Mouse (Mus musculus) kidney, adult 11 months (tissue): ENCODE measurements around the gene Trappc10.

Experiments used
- DNase-seq: peaks from one replicate; pipeline ENCODE4 v3.0.0; 2022

Gene Trappc10

DNA sequence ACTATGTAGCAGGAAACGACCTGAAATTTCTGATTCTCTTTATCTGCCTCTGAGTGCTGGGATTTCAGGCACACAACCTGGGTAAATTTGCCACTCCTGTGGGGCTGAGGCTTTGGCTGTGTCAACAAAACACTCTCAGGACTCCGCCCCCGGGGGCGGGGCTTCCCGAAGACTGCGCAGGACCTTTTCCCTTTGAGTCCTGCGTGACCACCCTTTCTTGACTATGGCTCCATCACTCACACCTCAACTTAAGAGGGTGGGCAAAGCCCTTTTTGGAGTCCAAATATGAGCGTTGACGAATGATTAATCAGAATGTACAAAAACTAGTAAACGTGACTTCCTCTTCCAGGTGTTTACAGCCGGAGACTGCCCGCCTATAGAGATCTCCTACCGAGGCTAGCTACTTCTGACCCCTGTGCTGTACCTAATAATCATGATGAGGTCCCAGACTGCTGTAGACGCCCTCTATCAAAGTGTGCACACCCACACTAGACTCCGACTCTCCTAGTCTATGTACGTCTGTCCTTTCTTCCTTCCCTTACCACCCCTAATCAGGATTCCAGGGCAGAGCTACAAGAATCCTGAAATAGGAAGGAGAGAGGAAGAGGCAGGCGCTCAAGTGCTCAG is 85.1 kb downstream of the Trappc10 start:
- DNase-seq = peak; percentile 79

DNA sequence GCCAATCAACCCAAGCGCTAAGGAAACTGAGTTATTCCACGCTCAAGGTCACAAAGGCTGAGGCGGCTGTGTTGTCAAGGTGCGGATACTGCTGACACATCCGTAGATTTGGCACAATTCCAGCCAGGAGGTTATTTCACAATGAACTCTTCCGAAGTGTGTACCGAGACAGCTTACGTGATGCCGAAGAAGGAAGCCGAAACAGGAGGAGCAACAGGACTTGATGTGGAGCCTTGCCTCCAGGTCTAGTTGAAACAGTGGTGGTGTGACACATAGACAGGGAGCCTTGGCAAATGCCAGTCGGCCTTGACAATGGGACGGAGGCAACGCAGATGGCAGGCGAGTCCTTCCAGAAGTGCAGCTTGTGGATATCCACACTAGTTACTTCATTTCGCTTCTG is 86.4 kb downstream of the Trappc10 start:
- DNase-seq = peak; percentile 42

DNA sequence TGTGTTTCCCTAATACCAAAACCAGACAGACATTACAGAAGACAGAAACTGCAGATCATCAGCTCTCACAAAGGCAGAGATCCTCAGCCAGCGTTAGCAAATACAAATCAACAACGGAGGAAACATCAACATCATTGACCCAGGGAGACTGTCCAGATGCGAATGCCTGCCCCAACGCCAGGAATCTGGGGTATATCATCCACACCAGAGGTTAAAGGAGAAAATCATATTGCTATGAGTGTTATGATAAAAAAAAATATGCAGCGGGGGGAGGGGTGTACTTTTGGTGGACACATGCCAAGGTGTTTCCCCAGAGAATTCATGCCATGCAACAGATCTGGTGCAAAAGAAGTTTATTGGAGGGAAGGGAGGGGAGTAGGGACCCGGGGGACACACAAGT is 87.5 kb downstream of the Trappc10 start:
- no peak for DNase-seq

DNA sequence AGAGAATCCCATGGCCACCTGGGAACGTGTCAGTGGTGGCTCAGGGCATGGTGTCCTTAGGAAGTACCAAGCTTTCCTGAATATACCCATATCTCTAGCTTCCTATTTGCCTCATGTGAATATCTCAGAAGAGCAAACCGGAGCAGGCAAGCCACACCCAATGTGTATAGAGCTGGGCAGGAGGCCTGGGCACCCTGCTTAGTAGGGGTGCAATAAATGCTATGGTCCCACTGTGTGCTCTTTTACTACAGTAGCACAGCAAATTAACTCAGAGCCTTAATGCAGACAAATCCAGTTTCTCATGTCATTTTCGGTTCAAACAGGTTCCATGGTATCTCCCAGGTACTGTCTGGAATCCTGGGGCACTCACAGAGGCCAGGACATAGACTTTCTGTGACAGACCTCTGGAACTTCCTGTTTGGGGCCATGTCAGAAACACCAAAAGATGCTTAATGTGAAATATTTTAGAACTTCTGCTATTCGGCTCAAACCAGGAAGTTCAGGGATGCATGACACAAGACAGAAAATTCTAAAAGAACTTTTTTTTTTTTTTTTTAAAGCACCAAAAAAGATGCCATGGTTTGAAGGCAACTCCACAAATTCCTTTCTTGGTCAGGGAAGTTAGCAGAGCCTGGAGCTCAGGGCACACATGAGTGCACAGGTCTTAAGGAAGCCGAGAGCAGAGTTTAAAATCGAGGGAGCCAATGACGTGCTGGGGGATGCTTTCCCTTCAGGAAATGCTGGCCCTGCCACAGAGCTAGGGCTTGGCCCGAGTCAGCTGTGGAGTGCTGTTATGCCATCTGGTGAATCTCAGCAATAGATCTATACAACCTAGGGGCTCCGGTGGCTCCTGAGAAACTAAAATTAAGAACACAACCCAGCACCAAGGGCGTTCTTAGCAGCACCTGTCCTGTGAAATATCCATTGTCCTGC is 95.3 kb downstream of the Trappc10 start:
- DNase-seq = no peak

DNA sequence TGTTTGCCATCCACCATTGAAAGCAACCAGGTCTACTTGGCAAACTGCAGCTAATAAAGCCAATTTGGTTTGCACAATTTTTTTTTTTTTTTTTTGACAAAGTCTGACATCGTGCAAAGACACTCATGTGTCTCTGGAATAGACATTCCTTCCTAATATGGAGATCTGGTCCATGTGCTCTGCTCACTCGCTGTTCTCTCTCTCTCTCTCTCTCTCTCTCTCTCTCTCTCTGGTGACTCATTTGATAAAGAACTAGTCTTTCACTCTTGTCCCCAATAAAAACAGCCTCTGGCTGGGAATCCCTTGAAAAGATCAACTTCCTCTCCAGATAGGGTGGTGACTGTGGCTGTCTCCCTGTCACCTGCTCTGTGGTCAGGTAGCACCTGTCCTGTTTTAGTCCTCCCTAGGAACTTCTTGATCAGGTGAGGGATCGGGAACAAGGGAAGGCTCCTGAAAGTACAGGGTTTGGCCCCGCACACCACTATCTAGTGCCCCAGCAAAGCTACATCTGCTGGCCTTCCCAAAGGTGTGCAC is 96.5 kb downstream of the Trappc10 start:
- no peak for DNase-seq

DNA sequence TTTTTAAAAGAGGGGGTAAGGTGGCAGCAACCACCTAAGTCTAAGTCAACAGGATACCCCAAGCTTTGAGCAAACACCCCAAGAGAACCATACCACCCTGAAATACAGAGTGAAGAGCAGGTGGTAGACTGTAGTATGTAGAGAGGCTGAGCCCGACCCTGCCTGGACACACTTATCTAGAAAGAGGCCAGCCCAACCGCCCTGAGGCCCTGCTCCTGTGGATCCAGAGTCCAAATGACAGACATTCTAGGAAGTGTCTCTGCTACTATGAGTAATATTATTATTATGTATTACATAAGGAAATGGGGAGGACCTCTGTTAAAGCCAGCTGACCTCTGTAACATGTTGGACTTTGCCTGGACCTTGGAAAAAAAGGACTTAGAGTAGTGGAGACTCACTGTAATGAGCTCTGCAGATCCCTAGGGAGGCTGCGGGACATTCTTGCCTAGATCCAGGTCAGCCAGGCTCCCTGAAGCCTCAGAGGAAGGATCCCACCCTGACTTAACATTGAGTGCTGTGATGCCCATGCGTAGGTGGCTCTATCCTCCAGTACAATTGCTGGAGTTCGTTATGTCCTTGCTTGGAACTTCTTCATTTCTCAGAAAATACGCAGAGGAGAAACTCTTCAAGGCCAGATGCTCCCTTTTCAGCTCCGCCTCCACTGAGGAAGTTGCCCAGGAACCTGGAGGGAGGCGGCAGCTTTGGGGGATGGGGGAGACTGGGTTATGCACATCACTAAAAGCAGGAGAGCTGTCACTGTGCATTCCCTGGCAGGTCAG is 100.5 kb downstream of the Trappc10 start:
- DNase-seq = peak; percentile 67

DNA sequence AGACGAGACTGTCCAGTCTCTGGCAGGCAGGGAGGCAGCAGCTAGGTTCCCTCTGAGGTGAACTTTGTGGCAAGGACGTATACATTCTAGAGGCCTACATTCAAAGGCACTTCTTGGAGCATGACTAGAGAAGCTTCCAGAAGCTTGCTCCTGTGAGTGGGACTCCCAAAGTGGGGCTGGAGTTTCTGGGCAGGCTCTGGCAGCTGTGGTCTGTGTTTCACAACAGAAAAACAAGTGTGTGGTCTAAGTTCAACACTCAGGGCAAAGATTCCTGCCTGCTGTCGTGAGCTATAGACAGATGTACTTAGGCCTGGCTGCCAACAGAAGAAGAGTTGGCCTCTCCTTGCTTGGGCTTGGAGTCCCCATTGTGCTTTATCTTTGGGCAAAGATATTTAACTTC is 103.6 kb downstream of the Trappc10 start:
- no peak for DNase-seq

DNA sequence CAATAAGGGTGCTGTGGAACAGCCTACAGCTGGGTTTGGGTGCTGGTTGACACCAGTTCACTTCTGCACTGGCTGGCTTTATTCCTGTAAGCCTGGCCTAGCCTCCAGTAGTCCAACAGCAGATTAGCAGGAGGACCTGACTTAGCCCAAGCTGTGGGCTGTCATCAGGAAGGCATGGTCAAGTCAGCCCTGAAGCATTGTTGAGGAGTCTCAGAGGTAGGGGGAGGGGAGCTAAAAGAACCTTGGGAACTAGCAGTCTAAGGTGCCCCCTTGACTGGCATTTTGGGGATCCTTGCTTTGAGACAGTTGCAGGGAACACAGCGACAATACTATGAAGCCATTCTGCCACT is 104.2 kb downstream of the Trappc10 start:
- DNase-seq = no peak

DNA sequence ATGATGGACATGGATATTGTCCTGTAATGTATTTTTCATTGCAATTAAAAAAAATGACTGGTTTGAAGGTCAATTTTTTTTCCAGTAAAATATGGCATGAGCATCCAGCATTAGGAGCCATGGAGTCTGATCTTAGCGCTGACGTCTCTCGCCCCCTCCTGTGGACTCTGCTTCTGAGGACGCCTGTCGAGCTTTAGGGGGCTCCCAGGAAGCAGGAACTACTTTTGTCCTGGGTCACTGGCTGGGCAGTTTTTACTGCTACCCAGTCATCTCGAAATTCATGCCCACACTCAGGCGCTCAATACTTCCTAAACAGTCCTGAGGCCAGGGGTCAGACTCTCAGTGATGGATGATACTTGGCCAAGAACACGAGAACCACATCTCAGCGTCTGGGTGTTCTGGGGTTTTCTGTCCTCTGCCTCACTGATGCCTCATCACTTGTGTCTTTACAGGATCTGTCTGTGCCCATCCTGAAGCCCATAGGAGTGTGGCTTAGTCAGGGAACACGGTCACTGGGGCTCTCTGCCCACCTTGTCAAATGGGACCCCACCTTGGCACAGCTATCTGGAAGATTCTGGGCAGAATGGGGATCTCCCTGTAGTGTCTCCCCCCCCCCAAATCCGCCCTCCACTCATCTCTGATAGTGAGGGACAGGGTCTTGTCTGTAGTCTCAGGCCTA is 104.7 kb downstream of the Trappc10 start:
- DNase-seq = no peak

DNA sequence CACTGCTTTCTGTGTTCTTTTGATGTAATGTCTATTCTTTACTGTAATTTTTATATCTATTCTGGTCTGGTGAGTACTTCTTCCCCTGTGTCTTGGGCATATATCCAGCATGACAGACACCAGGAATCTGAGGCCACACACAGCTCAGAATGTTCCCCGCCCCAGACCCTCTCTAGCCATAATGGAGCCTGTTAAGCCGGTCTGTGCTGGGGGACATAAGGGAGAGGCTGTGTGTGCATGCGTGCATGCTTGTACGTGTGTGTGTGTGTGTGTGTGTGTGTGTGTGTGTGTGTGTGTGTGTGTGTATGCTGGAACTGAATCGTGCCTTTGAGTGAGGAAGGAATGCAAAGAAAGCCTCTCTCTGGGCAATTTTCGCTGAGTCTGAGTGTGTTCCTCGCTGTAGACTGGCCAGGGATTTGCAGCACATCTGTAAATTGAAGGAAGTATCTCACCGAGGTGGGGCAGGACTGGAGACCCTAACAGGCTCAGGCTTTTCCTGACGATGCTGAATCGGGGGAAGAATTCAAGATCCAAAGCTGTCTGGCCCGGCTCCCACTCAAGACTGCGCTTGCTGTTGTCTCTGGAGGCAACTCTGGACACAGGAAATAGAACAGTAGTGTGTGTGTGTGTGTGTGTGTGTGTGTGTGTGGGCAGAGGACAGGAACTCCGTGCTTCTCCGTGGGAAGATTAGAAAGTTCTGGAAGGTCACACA is 105.5 kb downstream of the Trappc10 start:
- peak; percentile 43 for DNase-seq

DNA sequence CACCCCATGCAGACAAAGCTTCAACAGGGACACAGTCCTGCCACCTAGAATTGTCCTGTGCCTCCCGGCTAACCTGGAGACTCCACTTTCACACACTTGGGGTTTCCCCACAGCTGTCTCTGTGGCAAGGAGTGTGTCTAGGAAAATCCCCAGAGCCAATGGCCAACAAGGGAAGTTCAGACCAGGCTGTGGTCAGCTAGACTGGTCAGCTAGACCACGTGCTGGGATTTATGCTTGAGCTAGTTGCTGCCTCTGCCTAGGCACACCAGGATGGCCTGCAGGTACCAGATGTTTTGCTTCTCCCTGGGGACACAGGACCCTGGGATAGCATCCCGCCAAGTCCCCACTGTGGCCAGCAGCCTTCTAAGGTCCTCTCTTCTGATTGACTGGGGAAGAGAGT is 107.2 kb downstream of the Trappc10 start:
- no peak for DNase-seq
